Mouse (Mus musculus): ENCODE measurements around the gene Dtnbp1. TPM values are rescaled to one million over a fixed set of nuclear protein-coding genes. Genes with fewer than 3 reads are reported as not detected.

Dtnbp1 gene
- polyA plus RNA-seq, 1 experiment from 2014 or later, result 141 TPM

DNA sequence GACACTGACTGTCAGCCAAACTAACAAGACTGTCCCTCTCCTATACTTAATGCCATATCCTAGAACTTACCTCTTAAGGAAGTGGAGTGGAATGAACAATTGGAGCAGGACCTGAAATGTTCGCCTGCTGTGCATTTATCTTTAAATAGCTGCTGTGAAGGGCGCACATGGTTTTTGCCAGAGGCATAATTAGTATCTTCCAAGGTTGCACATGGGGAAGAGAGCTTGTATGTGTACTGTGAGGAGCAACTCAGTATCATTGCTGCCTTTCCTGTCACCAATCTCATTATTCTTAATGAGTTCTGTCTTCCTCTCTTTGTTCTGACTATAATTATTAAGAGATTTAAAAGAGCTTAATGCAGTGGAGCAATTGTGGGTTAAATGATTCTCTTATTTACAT is 125.1 kb downstream of the Dtnbp1 start:
- peaks cover 37% of the 10 kb centered on the region for H3K4me1 ChIP-seq
- 57% methylated on average over 2 of the region's 2 CpGs for WGBS
- H3K36me3 ChIP-seq (replicated peaks), result no peaks in the 10 kb centered on the region
- H3K9ac ChIP-seq, result no peak overlapping the region
- H3K9me3 ChIP-seq, result no peaks in the 10 kb centered on the region
- H3K27ac ChIP-seq, result no peak overlapping the region
- ATAC-seq (replicated peaks), result no peak
- H3K27me3 ChIP-seq (replicated peaks), result no peaks in the 10 kb centered on the region
- no peak overlapping the region for H3K4me3 ChIP-seq
- no peak overlapping the region for H3K4me2 ChIP-seq

Other genes with a start within 250 kb of the Dtnbp1 start
- gene Gm9817, start 76.5 kb upstream of the Dtnbp1 start, polyA plus RNA-seq (2015; fragmentation: Nextera tagmentation; extraction: Ambion mirVana), result 0.08 TPM in 1 of 2 replicates, not detected in the other